Mouse (Mus musculus) thymus, postnatal 0 days (tissue): ENCODE results near the gene Bnc1. TPM values are rescaled to one million over a fixed set of nuclear protein-coding genes. Genes with fewer than 3 reads are reported as not detected.

ENCODE experiments used
- polyA plus RNA-seq: library from polyadenylated mRNA; unstranded; fragments of >200 nt; fragmentation: Nextera tagmentation; extraction: Ambion mirVana; gene quantifications from 2 replicates; pipeline ENCODE4 v1.2.1, GENCODE M21; 2015

Bnc1 gene
- polyA plus RNA-seq, 1 experiment from 2014 or later: 2.8 TPM

Other genes starting within 250 kb of the Bnc1 start
- gene Ramac, start 229.4 kb downstream of the Bnc1 start, polyA plus RNA-seq: 180 and 185 TPM in 2 replicates
- 61.1 and 65.7 TPM in 2 replicates for gene 3110040N11Rik, start 202.8 kb downstream of the Bnc1 start, polyA plus RNA-seq
- 71.8 and 75.0 TPM in 2 replicates for gene Btbd1, start 162.9 kb downstream of the Bnc1 start, polyA plus RNA-seq
- not detected in 2 replicates for gene Gm10160, start 136.5 kb downstream of the Bnc1 start, polyA plus RNA-seq
- gene Tm6sf1, start 133.3 kb downstream of the Bnc1 start, polyA plus RNA-seq: 85.4 and 88.0 TPM in 2 replicates
- 11.0 and 14.4 TPM in 2 replicates for gene Hdgfl3, start 57.8 kb downstream of the Bnc1 start, polyA plus RNA-seq
- gene Sh3gl3, start 181.5 kb upstream of the Bnc1 start, polyA plus RNA-seq: 4.1 and 5.5 TPM in 2 replicates